Comparison of ENCODE assay signal across 7 mouse cellular contexts in the genomic region with DNA sequence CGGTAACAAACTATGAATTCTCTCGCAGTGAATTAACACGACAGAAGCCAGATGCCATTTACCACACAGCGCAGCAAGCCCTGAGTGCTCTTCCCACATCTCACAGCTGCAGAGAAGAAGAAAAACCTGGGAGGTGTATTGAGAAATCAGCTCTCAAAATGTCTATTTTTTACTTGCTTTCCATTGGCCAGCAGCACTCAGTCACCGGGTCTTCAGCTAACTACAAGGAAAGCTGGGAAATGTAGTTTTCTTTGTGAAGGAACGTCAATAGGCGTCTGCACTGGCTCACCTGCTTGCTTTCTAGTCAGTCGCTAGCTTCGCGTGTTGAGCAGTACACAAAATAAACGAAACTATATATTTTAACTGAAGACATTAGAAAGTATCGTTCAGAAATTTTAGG. TPM values are rescaled to one million over a fixed set of nuclear protein-coding genes. Genes with fewer than 3 reads are reported as not detected.
DNase-seq lines count a peak whose midpoint lies in the region; ATAC-seq and TF ChIP-seq lines count a peak whose summit lies in the region.

No protein-coding gene starts in this region.

- peak overlapping the region; percentile 15 for H3K4me2 ChIP-seq in lung, embryonic 14.5 days
- no peak overlapping the region for H3K4me2 ChIP-seq in embryonic facial prominence, embryonic 12.5 days (replicated peaks)
- H3K4me2 ChIP-seq in intestine, embryonic 15.5 days (replicated peaks): peak overlapping the region; percentile 33; the same call in 1 of the 2 replicates

- no peak overlapping the region for H3K27ac ChIP-seq in lung, embryonic 14.5 days (ENCODE audit: low read depth)
- H3K27ac ChIP-seq in embryonic facial prominence, embryonic 12.5 days: no peak overlapping the region
- H3K27ac ChIP-seq in intestine, embryonic 15.5 days: no peak overlapping the region
- no peak overlapping the region for H3K27ac ChIP-seq in gastrocnemius, adult 2 months

- no peaks in the 10 kb centered on the region for H3K27me3 ChIP-seq in lung, embryonic 14.5 days (ENCODE audit: insufficient read depth, low read length)
- H3K27me3 ChIP-seq in embryonic facial prominence, embryonic 12.5 days: no peaks in the 10 kb centered on the region
- no peaks in the 10 kb centered on the region for H3K27me3 ChIP-seq in intestine, embryonic 15.5 days (replicated peaks)

- no peak for TF ChIP-seq CTCF in lung, embryonic 14.5 days (IDR thresholded peaks at IDR 0.05; ENCODE audit: low read depth)
- no peak for TF ChIP-seq CTCF in gastrocnemius, adult 2 months (IDR thresholded peaks at IDR 0.05)

- no peak overlapping the region for H3K4me3 ChIP-seq in lung, embryonic 14.5 days (ENCODE audit: low read depth, low read length)
- no peak overlapping the region for H3K4me3 ChIP-seq in embryonic facial prominence, embryonic 12.5 days
- H3K4me3 ChIP-seq in intestine, embryonic 15.5 days (replicated peaks): 0 out of 2 replicates have a peak overlapping the region, but pooled peaks have one; percentile 9
- H3K4me3 ChIP-seq in gastrocnemius, adult 2 months: no peak overlapping the region

- DNase-seq in lung, embryonic 14.5 days: peak; percentile 76
- DNase-seq in lung, postnatal 25 days (ENCODE audit: low spot score): no peak
- DNase-seq in right cerebral cortex, postnatal 4 days: peak; percentile 13
- DNase-seq in gastrocnemius, adult 2 months: no peak
- no peak for DNase-seq in urinary bladder, postnatal 25 days (ENCODE audit: low spot score)

- H3K9me3 ChIP-seq in lung, embryonic 14.5 days (ENCODE audit: low read depth, low read length): no peaks in the 10 kb centered on the region
- H3K9me3 ChIP-seq in embryonic facial prominence, embryonic 12.5 days: no peaks in the 10 kb centered on the region
- H3K9me3 ChIP-seq in intestine, embryonic 15.5 days: no peaks in the 10 kb centered on the region

- H3K4me1 ChIP-seq in lung, embryonic 14.5 days (ENCODE audit: insufficient read depth): peaks cover 7% of the 10 kb centered on the region; the same call in 1 of the 2 replicates
- peaks cover 10% of the 10 kb centered on the region; the same call in 1 of the 2 replicates for H3K4me1 ChIP-seq in embryonic facial prominence, embryonic 12.5 days
- no peaks in the 10 kb centered on the region for H3K4me1 ChIP-seq in intestine, embryonic 15.5 days (replicated peaks)

- WGBS in lung, embryonic 14.5 days: 52% methylated on average over 12 of the region's 12 CpGs
- WGBS in embryonic facial prominence, embryonic 12.5 days: 68% methylated on average over 12 of the region's 12 CpGs
- 46% methylated on average over 12 of the region's 12 CpGs for WGBS in intestine, embryonic 15.5 days

- peak; percentile 66 for ATAC-seq in lung, embryonic 14.5 days (ENCODE audit: insufficient read depth)
- ATAC-seq in embryonic facial prominence, embryonic 12.5 days (ENCODE audit: insufficient number of reproducible peaks, insufficient read depth, low FRiP score, low TSS enrichment): peak; percentile 35; the same call in 1 of the 2 replicates
- ATAC-seq in intestine, embryonic 15.5 days: peak; percentile 75

- no peak overlapping the region for H3K9ac ChIP-seq in lung, embryonic 14.5 days
- H3K9ac ChIP-seq in embryonic facial prominence, embryonic 12.5 days: no peak overlapping the region
- no peak overlapping the region for H3K9ac ChIP-seq in intestine, embryonic 15.5 days

- intact Hi-C loops in gastrocnemius, adult 2 months (cut with DNase I): no loop called here

- H3K36me3 ChIP-seq in lung, embryonic 14.5 days (ENCODE audit: insufficient read depth): no peaks in the 10 kb centered on the region
- H3K36me3 ChIP-seq in embryonic facial prominence, embryonic 12.5 days: no peaks in the 10 kb centered on the region
- no peaks in the 10 kb centered on the region for H3K36me3 ChIP-seq in intestine, embryonic 15.5 days

RNA-seq across cellular contexts. Expression of a gene that starts 37.1 kb away (rescaled TPM):
- polyA plus RNA-seq in lung, embryonic 14.5 days (2014; fragmentation: Nextera tagmentation; extraction: Ambion mirVana): 0.72 and 2.4 TPM in 2 replicates
- 4.2 and 4.6 TPM in 2 replicates for polyA plus RNA-seq in embryonic facial prominence, embryonic 12.5 days (2016; fragmentation: Nextera tagmentation; extraction: Ambion mirVana)
- polyA plus RNA-seq in intestine, embryonic 15.5 days (2015; fragmentation: Nextera tagmentation; extraction: Ambion mirVana): 2.1 and 2.3 TPM in 2 replicates
- total RNA-seq in gastrocnemius, adult 2 months (2021): under 1 TPM in 1 of 2 experiments, not detected in 1; 0.23 TPM

Comparison
In these comparisons a context has a peak if more than half of its experiments do, and no peak if none do; other contexts are left out.
1. DNase-seq: peak in lung, embryonic 14.5 days (single experiment) and right cerebral cortex, postnatal 4 days (single experiment); none in lung, postnatal 25 days (single experiment), gastrocnemius, adult 2 months (single experiment) and urinary bladder, postnatal 25 days (single experiment).
2. Peak in every context shown above with its lines, with median percentiles within 50 percentile points of each other: ATAC-seq.